Mouse (Mus musculus): Measurements from ENCODE around the gene Rpgr. TPM values are rescaled to one million over a fixed set of nuclear protein-coding genes. Genes with fewer than 3 reads are reported as not detected.

The Rpgr gene
- polyA plus RNA-seq (2012; rRNA removed) = 1.1 and 1.3 TPM in 2 replicates

DNA sequence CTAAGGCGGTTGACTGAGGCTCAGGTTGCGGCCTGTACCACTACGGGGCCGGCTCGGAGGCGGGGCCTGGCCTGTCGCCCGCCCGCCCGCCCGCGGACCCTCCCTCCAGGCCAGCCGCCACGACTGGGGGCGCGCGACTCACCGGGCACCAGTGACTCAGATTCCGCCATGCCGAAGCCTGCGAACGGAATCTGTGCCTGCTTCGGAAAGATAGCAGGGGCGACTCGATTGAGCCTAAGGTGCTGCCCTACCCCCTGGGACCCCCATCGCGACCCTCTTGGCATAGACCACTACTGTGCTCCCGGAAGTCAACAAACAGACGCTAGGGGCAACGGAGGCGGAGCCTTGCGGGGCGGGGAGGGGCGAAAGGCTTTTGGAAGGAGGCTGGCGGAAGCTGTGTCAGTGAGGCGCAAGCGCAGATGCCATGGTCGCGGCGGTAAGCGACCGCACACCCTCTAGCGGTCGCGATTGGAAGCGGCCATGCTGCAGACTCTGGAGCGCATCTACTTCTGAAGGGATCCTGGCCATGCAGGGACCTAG is at the start of gene Rpgr:
TSS of gene Rpgr (minus strand) at position 511 of the 540 bp plus-strand sequence.

GRCm38 (mm10) chrX:10251852-10252504 is 35.3 kb upstream of the Rpgr start, which contains the start of gene Otc:
TSS of gene Otc (plus strand) at chrX:10252305.

DNA sequence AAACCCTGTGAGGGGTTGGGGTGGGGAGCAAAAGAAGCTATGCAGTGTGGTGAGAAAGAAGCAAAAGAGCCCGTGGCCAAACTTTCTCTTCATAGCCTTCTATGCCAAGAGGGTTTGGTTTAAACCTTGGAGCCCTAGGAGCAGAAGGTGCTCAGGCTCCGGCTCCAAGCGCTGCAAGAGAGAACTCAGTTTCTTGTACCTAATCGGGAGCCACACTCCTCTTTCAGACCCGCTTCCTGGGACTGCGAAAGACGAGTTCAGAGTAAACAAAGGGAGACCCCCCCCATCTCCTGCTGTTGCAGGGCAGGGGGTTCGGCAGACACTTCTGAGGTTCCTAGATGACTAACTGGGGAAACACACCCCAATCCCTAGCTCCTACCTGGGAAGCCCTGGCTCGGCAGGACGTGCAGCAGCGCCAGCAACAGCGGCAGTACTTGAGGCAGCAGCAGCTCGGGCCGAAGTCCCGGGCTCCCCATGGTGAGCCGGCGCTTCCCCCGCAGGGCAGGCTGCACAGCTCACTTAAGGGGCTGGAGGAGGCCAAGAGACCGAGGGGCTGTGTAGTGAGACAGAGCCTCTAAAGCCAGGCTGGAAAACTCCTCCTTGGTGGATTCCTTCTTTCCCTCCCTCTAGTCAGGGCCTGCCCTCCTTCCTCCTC is 99.5 kb downstream of the Rpgr start, which contains the start of gene Srpx:
TSS of gene Srpx (minus strand) at position 645 of the 655 bp plus-strand sequence.

Other genes with a start within 250 kb of the Rpgr start
- 1.1 TPM in 2 replicates for gene Srpx, start 99.2 kb downstream of the Rpgr start, polyA plus RNA-seq (2012; rRNA removed)
- gene Otc, start 35.4 kb upstream of the Rpgr start, polyA plus RNA-seq (2012; rRNA removed) = 36.7 and 49.0 TPM in 2 replicates

Data from liver, embryonic 18 days (tissue).